Mouse (Mus musculus) kidney, adult 2 months (tissue): ENCODE data around the gene Hba-a1.

Experiments
- CTCF ChIP-seq: fragments of 200-500 bp; conservative IDR thresholded peaks from 2 replicates; pipeline ENCODE4 v1.5.1; 2011; ENCODE audit warnings: low read depth, mild to moderate bottlenecking, control low read depth, low read length, moderate library complexity, mixed read lengths; ENCODE audit not compliant: insufficient read depth, insufficient read length
- POLR2A ChIP-seq: fragments of 200-500 bp; IDR thresholded peaks from one replicate; pipeline ENCODE4 v1.6.1; 2011; ENCODE audit warnings: low read depth, low read length, control low read depth

GRCm38 (mm10) chr11:32236132-32236531 is 47.2 kb upstream of the Hba-a1 start:
- TF ChIP-seq CTCF (no peak), POLR2A (no peak)
